Mouse (Mus musculus) left cerebral cortex, postnatal 14 days (tissue): Measurements from ENCODE around the gene Hmg20a. TPM values are rescaled to one million over a fixed set of nuclear protein-coding genes. Genes with fewer than 3 reads are reported as not detected.
"Not testable (repeated sequence)": the region's sequence is repeated elsewhere in the genome, so short reads cannot be mapped to it uniquely, and the experiment has no call there.

Source experiments
- DNase-seq, 2 experiments: peaks; one replicate each; pipeline ENCODE4 v3.0.0; 2021 to 2022; ENCODE audit warnings: low spot score in 2 of 2, mixed read lengths in 1 of 2
- intact Hi-C: fragments of 180-260 bp; cut with DNase I; formaldehyde crosslinking; loops from one replicate; pipeline ENCODE4 v1.15.1; 2025
- total RNA-seq, 2 experiments: library from RNA; stranded (reverse); gene quantifications; 2 replicates each; pipeline ENCODE4 v1.2.3; 2021

The Hmg20a gene
- total RNA-seq, 2 experiments from 2014 or later = 58.9 to 63.1 TPM

- DNase-seq = peak in 1 of 2 experiments; percentile 10
- intact Hi-C loops = no loop called here
Observed at GRCm38 (mm10) chr9:56435821-56436526, 17.6 kb downstream of the Hmg20a start.

- intact Hi-C loops, DNase-seq: not testable (repeated sequence)
Observed at GRCm38 (mm10) chr9:56437300-56437892, 19.0 kb downstream of the Hmg20a start.

GRCm38 (mm10) chr9:56439699-56440098, 21.3 kb downstream of the Hmg20a start:
- no peak for DNase-seq
- intact Hi-C loops = no loop called here

GRCm38 (mm10) chr9:56451570-56451969, 33.2 kb downstream of the Hmg20a start:
- peak in 1 of 2 experiments; percentile 34 for DNase-seq
- intact Hi-C loops = no loop called here

- no peak for DNase-seq
- intact Hi-C loops = no loop called here
Observed at GRCm38 (mm10) chr9:56453038-56453815, 34.8 kb downstream of the Hmg20a start.

GRCm38 (mm10) chr9:56456426-56456825, 38.0 kb downstream of the Hmg20a start:
- intact Hi-C loops = no loop called here
- DNase-seq = no peak

GRCm38 (mm10) chr9:56460987-56461386, 42.6 kb downstream of the Hmg20a start:
- DNase-seq = peak in 1 of 2 experiments; percentile 23
- intact Hi-C loops = no loop called here

- intact Hi-C loops = no loop called here
- no peak for DNase-seq
Observed at GRCm38 (mm10) chr9:56462606-56463005, 44.2 kb downstream of the Hmg20a start.

GRCm38 (mm10) chr9:56463046-56463445, 44.6 kb downstream of the Hmg20a start:
- intact Hi-C loops = no loop called here
- DNase-seq = no peak

GRCm38 (mm10) chr9:56463686-56464515, 45.5 kb downstream of the Hmg20a start:
- DNase-seq = no peak
- intact Hi-C loops = no loop called here

GRCm38 (mm10) chr9:56464863-56465654, 46.6 kb downstream of the Hmg20a start:
- intact Hi-C loops = no loop called here
- DNase-seq = no peak

- intact Hi-C loops = no loop called here
- DNase-seq = no peak
Observed at GRCm38 (mm10) chr9:56466251-56466650, 47.8 kb downstream of the Hmg20a start.

- no peak for DNase-seq
- intact Hi-C loops = no loop called here
Observed at GRCm38 (mm10) chr9:56469656-56470055, 51.2 kb downstream of the Hmg20a start.

GRCm38 (mm10) chr9:56470291-56470690, 51.9 kb downstream of the Hmg20a start:
- no peak for DNase-seq
- intact Hi-C loops = no loop called here

GRCm38 (mm10) chr9:56478975-56479647, 60.7 kb downstream of the Hmg20a start:
- DNase-seq = no peak

GRCm38 (mm10) chr9:56482623-56483022, 64.2 kb downstream of the Hmg20a start:
- DNase-seq = no peak
- intact Hi-C loops = no loop called here

More at GRCm38 (mm10) chr9:56478975-56479647, 60.7 kb downstream of the Hmg20a start:
- intact Hi-C loops = no loop called here

GRCm38 (mm10) chr9:56485423-56485822, 67.0 kb downstream of the Hmg20a start:
- intact Hi-C loops = no loop called here
- DNase-seq = no peak

GRCm38 (mm10) chr9:56486158-56486557, 67.7 kb downstream of the Hmg20a start:
- intact Hi-C loops = no loop called here
- no peak for DNase-seq
